Mouse (Mus musculus): ENCODE data around the gene Nt5dc3. TPM values are rescaled to one million over a fixed set of nuclear protein-coding genes. Genes with fewer than 3 reads are reported as not detected.

Gene Nt5dc3
- polyA plus RNA-seq (2015; fragmentation: Nextera tagmentation; extraction: Ambion mirVana): 15.2 and 15.9 TPM in 2 replicates

DNA sequence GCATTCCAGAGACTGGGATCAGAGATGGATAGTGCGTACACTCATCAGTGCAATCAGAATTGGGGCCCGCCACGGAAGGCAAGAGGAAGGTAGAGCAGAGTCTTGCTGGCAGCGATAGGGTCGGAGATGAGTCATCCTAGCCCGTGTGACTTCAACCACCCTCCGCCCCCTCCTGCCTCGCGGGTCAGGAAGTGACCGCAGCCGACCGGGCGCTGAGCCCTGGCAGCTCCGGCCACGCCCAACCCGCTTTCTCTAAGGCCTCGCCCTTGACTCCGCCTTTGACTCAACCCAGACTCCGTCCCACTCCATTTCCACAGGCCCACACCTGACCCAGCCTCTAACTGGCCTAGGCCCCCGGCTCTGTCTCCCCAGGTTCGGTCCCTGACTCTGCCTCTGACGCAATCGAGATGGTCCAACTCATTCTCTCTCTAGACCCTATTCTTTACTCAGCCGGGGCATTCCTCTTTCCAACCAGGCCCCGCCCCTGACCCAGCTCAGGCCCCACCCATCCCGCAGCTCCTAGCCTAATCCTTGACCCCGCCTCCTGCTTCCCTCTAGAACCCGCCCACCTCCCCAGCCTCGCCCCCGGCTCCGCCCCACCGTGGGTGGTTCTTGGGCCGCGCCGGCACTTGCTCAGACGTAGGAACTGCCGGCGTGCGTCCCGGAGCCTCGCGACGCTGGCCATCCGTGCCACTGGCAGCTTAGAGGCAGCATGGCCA, at the start of gene Nt5dc3:
Gene Nt5dc3 (plus strand): TSS at position 608 of the 719 bp plus-strand sequence.
- Histone ChIP-seq H3K4me1 (ENCODE audit: control insufficient read depth, insufficient read depth, low read length) (peaks cover 31% of the 10 kb centered on the region), H3K36me3 (ENCODE audit: control insufficient read depth, insufficient read depth, low read length) (no peaks in the 10 kb centered on the region), H3K4me3 (ENCODE audit: low read depth, low read length) (peak within 1 kb of the TSS; percentile 65), H3K27me3 (ENCODE audit: control insufficient read depth, insufficient read depth, low read depth, low read length) (no peaks in the 10 kb centered on the region), H3K27ac (ENCODE audit: low read length) (peak within 1 kb of the TSS; percentile 69), H3K4me2 (ENCODE audit: low read length) (peak within 1 kb of the TSS; percentile 73), H3K9ac (ENCODE audit: low read depth, low read length) (peak within 1 kb of the TSS; percentile 80), H3K9me3 (replicated peaks; ENCODE audit: control insufficient read depth, low read length, poor library complexity, severe bottlenecking) (no peaks in the 10 kb centered on the region)
- 1% methylated on average over 44 of the region's 44 CpGs for WGBS
- ATAC-seq: peak; percentile 95

DNA sequence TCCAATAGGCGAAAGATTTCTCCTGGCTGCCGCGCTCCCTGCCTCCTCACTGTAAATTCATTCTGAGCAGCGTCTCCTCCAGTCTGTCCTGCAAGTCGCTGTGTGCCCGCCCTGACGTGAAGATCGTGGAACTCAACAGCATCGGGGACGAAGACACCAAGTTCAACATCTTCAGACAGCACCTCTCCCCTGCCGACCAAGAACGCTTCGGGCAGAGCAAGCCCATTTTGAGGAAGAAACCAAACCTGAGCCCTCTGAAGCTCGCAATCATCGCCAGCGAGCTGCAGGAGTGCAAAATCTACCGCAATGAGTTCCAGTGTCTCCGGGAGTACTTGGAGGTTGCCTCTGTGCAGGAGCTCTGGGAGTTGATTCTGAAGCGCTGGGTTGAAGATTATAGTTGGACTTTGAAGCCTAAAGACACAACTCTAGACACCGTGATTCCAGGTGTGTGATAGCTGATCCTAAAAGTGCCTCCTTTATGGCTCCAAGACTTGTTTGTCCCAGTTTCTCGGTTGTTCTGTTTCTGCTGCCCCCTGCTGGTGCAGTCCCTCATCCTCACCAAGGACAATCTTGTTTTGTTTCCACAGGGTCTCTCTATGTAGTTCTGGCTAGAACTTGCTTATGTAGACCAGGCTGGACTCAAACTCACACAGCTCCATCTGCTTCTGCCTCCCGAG, 47.8 kb upstream of the Nt5dc3 start:
- Histone ChIP-seq H3K4me1 (ENCODE audit: control insufficient read depth, insufficient read depth, low read length) (peaks cover 6% of the 10 kb centered on the region; the same call in 1 of the 2 replicates), H3K9me3 (replicated peaks; ENCODE audit: control insufficient read depth, low read length, poor library complexity, severe bottlenecking) (no peaks in the 10 kb centered on the region), H3K4me2 (ENCODE audit: low read length) (peak overlapping the region; percentile 75), H3K4me3 (ENCODE audit: low read depth, low read length) (peak overlapping the region; percentile 39), H3K36me3 (ENCODE audit: control insufficient read depth, insufficient read depth, low read length) (no peaks in the 10 kb centered on the region), H3K9ac (ENCODE audit: low read depth, low read length) (peak overlapping the region; percentile 66), H3K27me3 (ENCODE audit: control insufficient read depth, insufficient read depth, low read depth, low read length) (no peaks in the 10 kb centered on the region), H3K27ac (ENCODE audit: low read length) (0 out of 2 replicates have a peak overlapping the region, but pooled peaks have one; percentile 22)
- WGBS: 9% methylated on average over 22 of the region's 22 CpGs
- ATAC-seq: peak; percentile 49

DNA sequence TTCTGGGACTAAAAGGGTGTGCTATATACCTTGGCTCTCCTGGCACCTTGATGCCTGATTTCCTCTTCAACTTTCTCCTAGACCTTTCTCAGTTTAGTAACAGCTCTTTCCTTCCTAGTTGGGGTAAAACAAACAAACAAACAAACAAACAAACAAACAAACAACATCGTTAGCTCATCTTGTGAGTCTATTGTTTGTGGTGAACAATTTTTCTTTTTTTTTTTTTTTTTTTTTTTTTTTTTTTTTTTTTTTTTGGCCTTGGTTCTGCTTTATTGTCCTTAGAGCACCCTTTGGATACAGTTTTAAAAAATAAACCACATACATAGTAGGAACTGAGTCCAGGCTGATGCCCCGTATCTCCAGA, 47.3 kb upstream of the Nt5dc3 start:
- Histone ChIP-seq H3K4me3 (ENCODE audit: low read depth, low read length) (no peak overlapping the region), H3K36me3 (ENCODE audit: control insufficient read depth, insufficient read depth, low read length) (no peaks in the 10 kb centered on the region), H3K27ac (ENCODE audit: low read length) (no peak overlapping the region), H3K4me1 (ENCODE audit: control insufficient read depth, insufficient read depth, low read length) (peaks cover 6% of the 10 kb centered on the region; the same call in 1 of the 2 replicates), H3K9ac (ENCODE audit: low read depth, low read length) (no peak overlapping the region), H3K4me2 (ENCODE audit: low read length) (no peak overlapping the region), H3K9me3 (replicated peaks; ENCODE audit: control insufficient read depth, low read length, poor library complexity, severe bottlenecking) (no peaks in the 10 kb centered on the region), H3K27me3 (ENCODE audit: control insufficient read depth, insufficient read depth, low read depth, low read length) (no peaks in the 10 kb centered on the region)
- ATAC-seq: no peak
- 65% methylated on average over 2 of the region's 2 CpGs for WGBS

DNA sequence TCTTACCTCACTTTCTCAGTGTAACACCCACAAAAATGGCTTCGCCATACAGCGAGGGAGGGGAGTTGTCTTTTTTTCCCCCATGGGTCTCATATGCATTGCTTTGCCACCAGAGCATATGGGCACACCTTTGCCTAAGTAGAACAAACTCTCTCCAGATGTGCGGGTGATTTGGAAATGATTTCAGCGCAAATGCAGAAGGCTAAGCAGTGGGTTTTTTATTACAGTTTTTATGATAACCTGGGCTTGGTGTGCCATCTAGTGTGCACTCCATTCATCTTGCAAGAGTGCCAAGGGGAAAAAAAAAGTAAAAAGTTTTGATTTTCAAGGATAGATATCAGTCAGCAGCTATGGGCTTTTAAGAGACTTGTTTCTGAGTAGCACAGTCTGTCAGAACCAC, 43.8 kb upstream of the Nt5dc3 start:
- no peak for ATAC-seq
- no peak overlapping the region for H3K4me2 ChIP-seq (ENCODE audit: low read length)
- WGBS: 84% methylated on average over 4 of the region's 4 CpGs
- H3K4me3 ChIP-seq (ENCODE audit: low read depth, low read length): no peak overlapping the region
- no peaks in the 10 kb centered on the region for H3K36me3 ChIP-seq (ENCODE audit: control insufficient read depth, insufficient read depth, low read length)
- H3K9ac ChIP-seq (ENCODE audit: low read depth, low read length): no peak overlapping the region
- H3K27ac ChIP-seq (ENCODE audit: low read length): no peak overlapping the region
- no peaks in the 10 kb centered on the region for H3K27me3 ChIP-seq (ENCODE audit: control insufficient read depth, insufficient read depth, low read depth, low read length)
- H3K9me3 ChIP-seq (replicated peaks; ENCODE audit: control insufficient read depth, low read length, poor library complexity, severe bottlenecking): no peaks in the 10 kb centered on the region
- H3K4me1 ChIP-seq (ENCODE audit: control insufficient read depth, insufficient read depth, low read length): 0 out of 2 replicates have a peak, but pooled peaks cover 2% of the 10 kb centered on the region

DNA sequence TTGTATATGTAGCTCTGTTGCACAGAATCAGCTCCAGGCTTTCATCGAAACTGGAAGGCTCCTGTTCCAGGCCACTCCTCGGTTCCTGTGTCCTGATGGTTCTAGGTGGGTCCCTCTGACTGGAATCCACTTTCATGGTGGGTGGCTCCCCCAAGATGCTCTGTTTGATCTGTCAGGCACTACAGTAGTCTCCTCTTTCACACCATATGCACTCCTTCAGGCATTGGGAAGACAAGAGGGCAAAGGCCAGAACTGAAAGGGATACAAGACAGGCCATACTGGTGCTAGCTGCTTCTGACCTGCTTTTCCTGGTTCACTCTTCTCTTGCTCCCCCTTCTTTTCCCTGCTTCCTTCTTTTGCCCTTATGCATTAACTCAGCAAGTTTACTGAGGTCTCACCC, 35.9 kb upstream of the Nt5dc3 start:
- no peaks in the 10 kb centered on the region for H3K9me3 ChIP-seq (replicated peaks; ENCODE audit: control insufficient read depth, low read length, poor library complexity, severe bottlenecking)
- H3K4me1 ChIP-seq (ENCODE audit: control insufficient read depth, insufficient read depth, low read length): no peaks in the 10 kb centered on the region
- H3K9ac ChIP-seq (ENCODE audit: low read depth, low read length): no peak overlapping the region
- ATAC-seq: no peak
- H3K4me2 ChIP-seq (ENCODE audit: low read length): no peak overlapping the region
- H3K27me3 ChIP-seq (ENCODE audit: control insufficient read depth, insufficient read depth, low read depth, low read length): no peaks in the 10 kb centered on the region
- 89% methylated on average over 2 of the region's 2 CpGs for WGBS
- no peaks in the 10 kb centered on the region for H3K36me3 ChIP-seq (ENCODE audit: control insufficient read depth, insufficient read depth, low read length)
- H3K4me3 ChIP-seq (ENCODE audit: low read depth, low read length): no peak overlapping the region
- no peak overlapping the region for H3K27ac ChIP-seq (ENCODE audit: low read length)

DNA sequence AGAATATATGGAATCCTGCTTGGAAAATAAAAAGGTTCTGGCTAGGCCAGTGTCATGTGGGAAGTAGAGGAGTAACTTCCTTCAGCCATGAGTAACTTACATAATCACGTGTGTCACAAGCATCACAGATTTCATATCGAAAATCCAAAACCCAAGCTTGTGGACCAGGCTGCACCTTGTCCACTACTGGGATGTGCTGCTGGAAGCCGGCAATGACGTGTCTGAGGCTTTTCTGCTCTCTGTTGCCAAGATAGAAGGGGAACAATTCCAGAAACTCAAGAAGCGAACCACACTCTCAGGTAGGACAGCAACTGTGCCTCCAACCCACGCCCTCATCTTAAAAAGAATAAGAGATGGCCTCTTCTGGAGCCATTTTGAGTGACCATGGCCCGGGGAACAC, 34.5 kb upstream of the Nt5dc3 start:
- 88% methylated on average over 7 of the region's 7 CpGs for WGBS
- no peaks in the 10 kb centered on the region for H3K4me1 ChIP-seq (ENCODE audit: control insufficient read depth, insufficient read depth, low read length)
- no peak overlapping the region for H3K27ac ChIP-seq (ENCODE audit: low read length)
- H3K4me2 ChIP-seq (ENCODE audit: low read length): no peak overlapping the region
- H3K9me3 ChIP-seq (replicated peaks; ENCODE audit: control insufficient read depth, low read length, poor library complexity, severe bottlenecking): no peaks in the 10 kb centered on the region
- ATAC-seq: no peak
- no peaks in the 10 kb centered on the region for H3K36me3 ChIP-seq (ENCODE audit: control insufficient read depth, insufficient read depth, low read length)
- no peak overlapping the region for H3K9ac ChIP-seq (ENCODE audit: low read depth, low read length)
- H3K4me3 ChIP-seq (ENCODE audit: low read depth, low read length): no peak overlapping the region
- no peaks in the 10 kb centered on the region for H3K27me3 ChIP-seq (ENCODE audit: control insufficient read depth, insufficient read depth, low read depth, low read length)

DNA sequence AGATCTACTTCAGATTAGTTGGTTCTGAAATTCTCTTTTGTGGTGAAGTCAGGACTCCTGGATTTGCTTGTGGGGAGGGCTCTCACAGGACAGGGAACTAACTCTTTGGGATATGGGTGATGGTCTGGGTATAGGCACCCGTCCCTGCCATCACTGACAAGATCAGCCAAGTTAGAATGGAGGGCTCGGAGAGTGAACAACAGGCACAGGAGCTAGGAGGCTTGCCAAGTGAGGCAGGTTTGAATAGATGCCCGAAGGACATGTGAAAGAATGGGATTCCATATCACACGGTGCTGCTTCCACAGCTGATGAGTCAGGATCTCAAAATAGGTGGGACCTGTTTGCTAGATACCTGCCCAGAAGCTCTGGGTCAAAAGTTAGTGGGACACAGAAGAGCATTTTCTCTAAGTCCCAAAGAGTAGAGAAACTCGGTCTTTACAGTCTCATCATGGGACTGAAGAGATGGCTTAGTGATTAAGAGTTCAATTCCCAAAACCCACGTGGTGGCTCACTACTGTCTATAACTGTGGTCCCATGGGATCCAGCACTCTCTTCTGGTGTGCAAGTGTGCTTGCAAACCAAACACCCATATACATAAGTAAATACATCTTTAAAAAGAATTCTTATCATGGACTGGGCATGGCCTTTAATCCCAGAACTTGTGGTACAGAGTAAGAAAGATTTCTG, 22.8 kb upstream of the Nt5dc3 start:
- H3K4me3 ChIP-seq (ENCODE audit: low read depth, low read length): no peak overlapping the region
- ATAC-seq: no peak
- H3K9ac ChIP-seq (ENCODE audit: low read depth, low read length): no peak overlapping the region
- H3K27ac ChIP-seq (ENCODE audit: low read length): no peak overlapping the region
- H3K4me1 ChIP-seq (ENCODE audit: control insufficient read depth, insufficient read depth, low read length): no peaks in the 10 kb centered on the region
- 81% methylated on average over 6 of the region's 6 CpGs for WGBS
- no peak overlapping the region for H3K4me2 ChIP-seq (ENCODE audit: low read length)
- no peaks in the 10 kb centered on the region for H3K27me3 ChIP-seq (ENCODE audit: control insufficient read depth, insufficient read depth, low read depth, low read length)
- H3K9me3 ChIP-seq (replicated peaks; ENCODE audit: control insufficient read depth, low read length, poor library complexity, severe bottlenecking): no peaks in the 10 kb centered on the region
- no peaks in the 10 kb centered on the region for H3K36me3 ChIP-seq (ENCODE audit: control insufficient read depth, insufficient read depth, low read length)

DNA sequence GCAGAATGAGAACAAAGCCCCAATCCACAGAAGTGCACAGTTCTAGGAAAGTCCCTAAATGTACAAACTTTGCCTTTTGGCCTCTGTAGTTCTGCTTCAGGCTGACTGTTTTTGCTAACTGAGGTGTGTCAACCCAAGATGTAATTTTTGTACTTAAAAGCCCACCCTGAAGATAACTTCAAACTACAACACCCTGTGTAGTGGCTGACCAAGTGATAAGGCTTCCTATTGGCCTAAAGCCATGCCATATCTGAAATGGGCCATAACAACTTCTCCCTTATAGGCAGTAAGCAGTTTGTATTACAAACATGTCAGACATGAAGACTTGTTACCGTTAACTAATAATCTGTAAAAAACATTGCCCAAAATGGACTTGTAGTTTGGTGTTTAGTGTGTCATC, 21.1 kb upstream of the Nt5dc3 start:
- no peak for ATAC-seq
- Histone ChIP-seq H3K27ac (ENCODE audit: low read length) (no peak overlapping the region), H3K36me3 (ENCODE audit: control insufficient read depth, insufficient read depth, low read length) (no peaks in the 10 kb centered on the region), H3K4me3 (ENCODE audit: low read depth, low read length) (no peak overlapping the region), H3K4me2 (ENCODE audit: low read length) (no peak overlapping the region), H3K9me3 (replicated peaks; ENCODE audit: control insufficient read depth, low read length, poor library complexity, severe bottlenecking) (no peaks in the 10 kb centered on the region), H3K4me1 (ENCODE audit: control insufficient read depth, insufficient read depth, low read length) (no peaks in the 10 kb centered on the region), H3K27me3 (ENCODE audit: control insufficient read depth, insufficient read depth, low read depth, low read length) (no peaks in the 10 kb centered on the region), H3K9ac (ENCODE audit: low read depth, low read length) (no peak overlapping the region)
- 93% methylated on average over 1 of the region's 1 CpGs for WGBS

DNA sequence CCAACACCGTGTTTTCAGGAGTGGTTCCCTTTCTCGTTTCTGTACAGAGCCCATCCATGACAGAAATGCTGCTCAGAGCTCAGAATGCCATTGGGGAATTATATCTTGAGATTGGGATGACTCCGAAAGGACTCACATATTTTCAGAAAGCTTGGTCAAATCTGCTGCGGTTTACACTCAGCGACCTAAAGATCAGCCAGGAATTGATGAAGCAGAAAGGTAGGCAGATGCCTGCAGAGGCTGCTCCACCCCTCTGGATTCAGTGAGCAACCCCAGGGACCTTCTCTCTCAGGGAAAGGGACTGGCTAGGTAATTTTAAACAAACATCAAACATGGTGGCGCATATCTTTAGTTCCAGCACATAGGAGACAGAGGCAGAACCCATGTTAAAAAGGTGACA, 20.6 kb upstream of the Nt5dc3 start:
- no peaks in the 10 kb centered on the region for H3K36me3 ChIP-seq (ENCODE audit: control insufficient read depth, insufficient read depth, low read length)
- no peak for ATAC-seq
- no peak overlapping the region for H3K27ac ChIP-seq (ENCODE audit: low read length)
- no peaks in the 10 kb centered on the region for H3K4me1 ChIP-seq (ENCODE audit: control insufficient read depth, insufficient read depth, low read length)
- no peak overlapping the region for H3K4me3 ChIP-seq (ENCODE audit: low read depth, low read length)
- H3K9me3 ChIP-seq (replicated peaks; ENCODE audit: control insufficient read depth, low read length, poor library complexity, severe bottlenecking): no peaks in the 10 kb centered on the region
- WGBS: 90% methylated on average over 6 of the region's 6 CpGs
- H3K4me2 ChIP-seq (ENCODE audit: low read length): no peak overlapping the region
- no peaks in the 10 kb centered on the region for H3K27me3 ChIP-seq (ENCODE audit: control insufficient read depth, insufficient read depth, low read depth, low read length)
- H3K9ac ChIP-seq (ENCODE audit: low read depth, low read length): no peak overlapping the region
